Mouse (Mus musculus): Measurements from ENCODE around the gene Lrrc51. TPM values are rescaled to one million over a fixed set of nuclear protein-coding genes. Genes with fewer than 3 reads are reported as not detected.

Lrrc51 gene
- polyA plus RNA-seq, 1 experiment: 2.5 TPM

GRCm38 (mm10) chr7:101871296-101871695 lies 62.4 kb downstream of the Lrrc51 start:
- 81% methylated on average over 3 of the region's 3 CpGs for WGBS
- no peak overlapping the region for H3K27ac ChIP-seq (ENCODE audit: insufficient read depth, low read length)
- no peak for DNase-seq (ENCODE audit: low read depth in 1 of 2, low spot score in 2 of 2)

GRCm38 (mm10) chr7:101870629-101871028 lies 63.1 kb downstream of the Lrrc51 start, which contains the start of gene Folr1:
Folr1 (minus strand) TSS chr7:101870788.
- Histone ChIP-seq H3K36me3 (ENCODE audit: control insufficient read depth, insufficient read depth, low read length) (no peaks in the 10 kb centered on the region), H3K27me3 (ENCODE audit: control insufficient read depth, insufficient read depth, low read length) (no peaks in the 10 kb centered on the region), H3K4me3 (ENCODE audit: extremely low read depth, insufficient read depth, insufficient read length) (no peak within 1 kb of the TSS), H3K4me1 (ENCODE audit: control insufficient read depth, insufficient read depth, insufficient read length) (no peaks in the 10 kb centered on the region), H3K27ac (ENCODE audit: insufficient read depth, low read length) (no peak within 1 kb of the TSS)
- DNase-seq (ENCODE audit: low read depth in 1 of 2, low spot score in 2 of 2): no peak
- WGBS: 79% methylated on average over 2 of the region's 2 CpGs
- no peak for TF ChIP-seq CTCF (IDR thresholded peaks at IDR 0.05; ENCODE audit: extremely low read depth, insufficient read depth, insufficient read length, insufficient replicate concordance)
- no peak for TF ChIP-seq POLR2A (IDR thresholded peaks at IDR 0.05; ENCODE audit: low read depth, low read length)

More at GRCm38 (mm10) chr7:101871296-101871695, 62.4 kb downstream of the Lrrc51 start:
- Histone ChIP-seq H3K4me1 (ENCODE audit: control insufficient read depth, insufficient read depth, insufficient read length) (no peaks in the 10 kb centered on the region), H3K36me3 (ENCODE audit: control insufficient read depth, insufficient read depth, low read length) (no peaks in the 10 kb centered on the region), H3K27me3 (ENCODE audit: control insufficient read depth, insufficient read depth, low read length) (no peaks in the 10 kb centered on the region), H3K4me3 (ENCODE audit: extremely low read depth, insufficient read depth, insufficient read length) (no peak overlapping the region)
- TF ChIP-seq CTCF (IDR thresholded peaks at IDR 0.05; ENCODE audit: extremely low read depth, insufficient read depth, insufficient read length, insufficient replicate concordance) (no peak), POLR2A (IDR thresholded peaks at IDR 0.05; ENCODE audit: low read depth, low read length) (no peak)

- TF ChIP-seq POLR2A (IDR thresholded peaks at IDR 0.05; ENCODE audit: low read depth, low read length) (no peak), CTCF (IDR thresholded peaks at IDR 0.05; ENCODE audit: extremely low read depth, insufficient read depth, insufficient read length, insufficient replicate concordance) (no peak)
- Histone ChIP-seq H3K27ac (ENCODE audit: insufficient read depth, low read length) (no peak overlapping the region), H3K36me3 (ENCODE audit: control insufficient read depth, insufficient read depth, low read length) (no peaks in the 10 kb centered on the region), H3K4me3 (ENCODE audit: extremely low read depth, insufficient read depth, insufficient read length) (no peak overlapping the region), H3K4me1 (ENCODE audit: control insufficient read depth, insufficient read depth, insufficient read length) (no peaks in the 10 kb centered on the region), H3K27me3 (ENCODE audit: control insufficient read depth, insufficient read depth, low read length) (no peaks in the 10 kb centered on the region)
- WGBS: 91% methylated on average over 7 of the region's 7 CpGs
- DNase-seq (ENCODE audit: low read depth in 1 of 2, low spot score in 2 of 2): no peak
Observed at GRCm38 (mm10) chr7:101869163-101869500, 64.6 kb downstream of the Lrrc51 start.

- 85% methylated on average over 13 of the region's 13 CpGs for WGBS
- DNase-seq (ENCODE audit: low read depth in 1 of 2, low spot score in 2 of 2): no peak
Observed at GRCm38 (mm10) chr7:101868241-101869162, 65.2 kb downstream of the Lrrc51 start.

GRCm38 (mm10) chr7:101867482-101867881 lies 66.2 kb downstream of the Lrrc51 start:
- TF ChIP-seq POLR2A (IDR thresholded peaks at IDR 0.05; ENCODE audit: low read depth, low read length) (no peak), CTCF (IDR thresholded peaks at IDR 0.05; ENCODE audit: extremely low read depth, insufficient read depth, insufficient read length, insufficient replicate concordance) (no peak)
- Histone ChIP-seq H3K4me3 (ENCODE audit: extremely low read depth, insufficient read depth, insufficient read length) (no peak overlapping the region), H3K4me1 (ENCODE audit: control insufficient read depth, insufficient read depth, insufficient read length) (no peaks in the 10 kb centered on the region), H3K27me3 (ENCODE audit: control insufficient read depth, insufficient read depth, low read length) (no peaks in the 10 kb centered on the region), H3K27ac (ENCODE audit: insufficient read depth, low read length) (no peak overlapping the region), H3K36me3 (ENCODE audit: control insufficient read depth, insufficient read depth, low read length) (no peaks in the 10 kb centered on the region)
- 89% methylated on average over 4 of the region's 4 CpGs for WGBS
- DNase-seq (ENCODE audit: low read depth in 1 of 2, low spot score in 2 of 2): no peak

More at GRCm38 (mm10) chr7:101868241-101869162, 65.2 kb downstream of the Lrrc51 start:
- Histone ChIP-seq H3K4me1 (ENCODE audit: control insufficient read depth, insufficient read depth, insufficient read length) (no peaks in the 10 kb centered on the region), H3K27ac (ENCODE audit: insufficient read depth, low read length) (no peak overlapping the region), H3K36me3 (ENCODE audit: control insufficient read depth, insufficient read depth, low read length) (no peaks in the 10 kb centered on the region), H3K27me3 (ENCODE audit: control insufficient read depth, insufficient read depth, low read length) (no peaks in the 10 kb centered on the region), H3K4me3 (ENCODE audit: extremely low read depth, insufficient read depth, insufficient read length) (no peak overlapping the region)
- TF ChIP-seq CTCF (IDR thresholded peaks at IDR 0.05; ENCODE audit: extremely low read depth, insufficient read depth, insufficient read length, insufficient replicate concordance): no peak
- no peak for TF ChIP-seq POLR2A (IDR thresholded peaks at IDR 0.05; ENCODE audit: low read depth, low read length)

GRCm38 (mm10) chr7:101866491-101867265 lies 67.0 kb downstream of the Lrrc51 start:
- Histone ChIP-seq H3K4me1 (ENCODE audit: control insufficient read depth, insufficient read depth, insufficient read length) (no peaks in the 10 kb centered on the region), H3K4me3 (ENCODE audit: extremely low read depth, insufficient read depth, insufficient read length) (no peak overlapping the region), H3K27ac (ENCODE audit: insufficient read depth, low read length) (no peak overlapping the region), H3K27me3 (ENCODE audit: control insufficient read depth, insufficient read depth, low read length) (no peaks in the 10 kb centered on the region), H3K36me3 (ENCODE audit: control insufficient read depth, insufficient read depth, low read length) (no peaks in the 10 kb centered on the region)
- DNase-seq (ENCODE audit: low read depth in 1 of 2, low spot score in 2 of 2): no peak
- WGBS: 92% methylated on average over 11 of the region's 11 CpGs
- TF ChIP-seq CTCF (IDR thresholded peaks at IDR 0.05; ENCODE audit: extremely low read depth, insufficient read depth, insufficient read length, insufficient replicate concordance) (no peak), POLR2A (IDR thresholded peaks at IDR 0.05; ENCODE audit: low read depth, low read length) (no peak)
